Mouse (Mus musculus) megakaryocyte, embryonic 14.5 days (primary cell): Measurements from ENCODE around the gene 2510039O18Rik. TPM values are rescaled to one million over a fixed set of nuclear protein-coding genes. Genes with fewer than 3 reads are reported as not detected.

Source experiments
- H3K27me3 ChIP-seq: replicated peaks from 2 replicates; pipeline ENCODE3; 2012; ENCODE audit warnings: inconsistent platforms
- H3K36me3 ChIP-seq: replicated peaks from 2 replicates; pipeline ENCODE3; 2012; ENCODE audit warnings: low read length, inconsistent platforms, mixed read lengths
- H3K4me1 ChIP-seq: 2 replicates; pipeline ENCODE4 v1.6.1; 2012; ENCODE audit warnings: inconsistent platforms
- H3K4me3 ChIP-seq: replicated peaks from 2 replicates; pipeline ENCODE3; 2012; ENCODE audit warnings: moderate library complexity, mild to moderate bottlenecking, inconsistent platforms
- H3K9me3 ChIP-seq: 2 replicates; pipeline ENCODE4 v1.6.1; 2012; ENCODE audit warnings: inconsistent platforms
- FLI1 ChIP-seq: IDR thresholded peaks from 2 replicates; pipeline ENCODE4 v1.6.1; 2012; ENCODE audit warnings: low read length, inconsistent platforms, mixed read lengths
- GATA1 ChIP-seq: IDR thresholded peaks from 3 replicates; pipeline ENCODE4 v1.6.1; 2012; ENCODE audit warnings: mixed read lengths, low read length, inconsistent platforms, borderline replicate concordance
- polyA plus RNA-seq: library from polyadenylated mRNA; stranded (reverse); fragments of >175 nt; gene quantifications from 2 replicates; pipeline ENCODE4 v1.2.3, GENCODE M21; 2012; ENCODE audit warnings: low replicate concordance; ENCODE audit not compliant: insufficient read depth

2510039O18Rik gene
- polyA plus RNA-seq, 1 experiment: 87.3 TPM

DNA sequence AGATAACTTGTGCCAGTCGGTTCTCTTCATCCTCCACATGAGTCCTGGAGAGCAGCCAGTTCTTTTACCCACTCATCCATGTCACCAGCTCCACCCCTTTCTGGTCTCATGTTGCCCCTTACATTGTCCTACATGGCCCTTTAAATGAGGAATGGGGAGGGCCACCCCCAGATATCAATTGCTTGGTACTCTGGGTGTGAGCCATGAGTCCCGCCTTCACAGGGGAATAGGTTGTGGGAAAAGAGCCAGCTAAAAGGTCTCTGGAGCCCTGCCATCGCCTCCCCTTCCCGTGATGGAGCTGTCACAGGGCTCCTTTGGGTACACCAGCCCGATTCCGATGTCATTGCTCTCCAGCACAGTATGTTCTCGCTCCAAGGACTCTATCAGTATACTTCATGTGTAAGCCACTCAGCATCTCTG, 38.8 kb downstream of the 2510039O18Rik start:
- peaks cover 16% of the 10 kb centered on the region for H3K9me3 ChIP-seq
- no peaks in the 10 kb centered on the region for H3K36me3 ChIP-seq
- H3K4me3 ChIP-seq: no peak overlapping the region
- TF ChIP-seq GATA1 (no peak), FLI1 (no peak)
- H3K27me3 ChIP-seq: peaks cover 17% of the 10 kb centered on the region
- H3K4me1 ChIP-seq: no peaks in the 10 kb centered on the region

DNA sequence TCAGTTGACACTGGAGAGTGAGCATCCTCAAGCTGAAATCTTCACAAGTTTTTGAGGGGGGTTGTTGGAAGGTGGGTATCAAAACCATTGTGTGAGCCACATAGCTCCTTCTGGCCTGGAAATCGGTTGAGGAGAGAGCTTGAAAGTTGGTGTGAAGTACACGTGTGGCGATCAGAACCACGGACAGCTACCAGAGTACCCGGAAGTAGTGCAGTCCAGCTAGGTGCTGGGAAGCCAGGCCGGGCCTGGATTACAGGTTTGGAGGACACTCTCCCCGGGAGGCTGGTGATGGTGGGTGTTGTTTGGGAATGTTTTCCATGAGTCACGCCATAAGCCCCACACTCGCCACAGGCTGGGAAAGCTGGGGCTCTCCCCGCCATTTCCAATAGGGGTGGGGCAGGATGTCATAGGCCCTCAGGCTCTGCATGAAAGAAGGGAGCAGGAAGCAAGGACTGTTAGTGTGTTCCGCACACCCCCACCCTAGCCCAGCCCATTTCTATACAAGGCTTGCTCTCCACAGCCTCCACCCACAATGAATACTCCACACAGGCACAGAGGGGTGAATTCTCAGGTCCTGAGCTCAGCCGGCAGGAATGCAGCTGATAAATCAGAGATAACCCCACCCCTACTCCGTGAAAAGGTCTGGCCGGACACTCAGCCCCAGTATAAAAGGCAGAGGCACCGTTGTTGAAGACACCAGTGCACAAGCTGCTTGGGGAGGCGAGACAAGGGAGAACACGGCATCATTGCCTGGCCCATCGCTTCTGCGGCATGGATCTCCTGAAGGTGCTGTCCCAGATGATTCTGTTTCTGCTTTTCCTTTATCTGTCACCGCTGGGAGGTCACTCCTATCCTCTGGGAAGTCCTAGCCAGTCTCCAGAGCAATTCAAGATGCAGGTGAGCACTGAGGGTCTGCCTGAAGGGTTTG, 44.8 kb downstream of the 2510039O18Rik start, which contains the start of gene Nppb:
Gene Nppb, plus strand, starts transcription at position 584 of the 928 bp plus-strand sequence.
- peaks cover 39% of the 10 kb centered on the region for H3K27me3 ChIP-seq
- H3K4me3 ChIP-seq: no peak within 1 kb of the TSS
- H3K4me1 ChIP-seq: peaks cover 6% of the 10 kb centered on the region; the same call in 1 of the 2 replicates
- no peak for TF ChIP-seq GATA1
- no peak for TF ChIP-seq FLI1
- H3K36me3 ChIP-seq: no peaks in the 10 kb centered on the region
- no peaks in the 10 kb centered on the region for H3K9me3 ChIP-seq

DNA sequence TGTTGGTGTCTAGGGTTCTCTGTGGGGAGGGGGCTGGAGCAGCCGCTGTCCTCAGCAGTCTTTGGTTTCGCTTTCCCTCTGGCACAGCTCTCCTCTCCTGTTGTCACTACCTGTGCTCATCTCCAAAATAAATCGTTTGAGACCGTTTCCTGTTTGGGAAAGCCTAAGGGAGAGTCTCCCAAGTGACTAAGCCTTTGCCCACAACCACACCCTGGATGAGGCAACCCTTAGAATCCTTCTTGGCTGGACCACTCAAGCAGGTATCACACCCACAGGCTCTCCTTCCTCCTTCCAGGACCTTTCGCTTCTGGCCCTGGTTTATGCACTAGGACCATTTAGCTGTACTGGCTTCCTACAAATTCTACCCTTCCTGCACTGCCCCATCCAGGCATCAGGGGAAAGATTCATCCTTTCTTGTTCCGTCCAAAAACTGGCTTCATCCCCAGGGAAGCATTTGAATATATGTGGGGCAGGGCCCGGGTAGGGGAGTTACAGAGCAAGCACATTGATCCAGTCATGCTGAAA, 52.9 kb downstream of the 2510039O18Rik start:
- Histone ChIP-seq H3K4me1 (peaks cover 7% of the 10 kb centered on the region), H3K4me3 (no peak overlapping the region), H3K9me3 (no peaks in the 10 kb centered on the region), H3K36me3 (no peaks in the 10 kb centered on the region), H3K27me3 (peaks cover 26% of the 10 kb centered on the region)
- TF ChIP-seq FLI1 (no peak), GATA1 (no peak)

DNA sequence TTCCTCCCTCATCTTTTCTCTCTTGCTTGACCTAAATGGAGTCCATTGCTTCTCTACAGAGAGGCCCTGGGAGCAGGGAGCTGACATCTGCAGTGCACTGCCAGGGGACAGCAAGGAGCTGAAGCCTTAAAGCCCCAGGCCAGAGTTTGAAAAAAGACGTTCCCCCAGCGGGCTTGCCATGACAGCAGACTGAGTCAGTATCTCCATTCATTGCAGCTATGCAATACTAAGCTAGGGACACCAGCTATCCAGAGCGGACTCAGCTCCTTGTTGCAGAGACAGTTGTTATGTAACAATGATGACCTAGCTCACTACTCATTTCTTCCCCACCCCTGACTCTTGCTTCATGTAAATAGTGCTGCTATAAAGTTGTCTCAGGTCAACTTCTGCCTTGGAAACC, 54.6 kb downstream of the 2510039O18Rik start:
- Histone ChIP-seq H3K36me3 (no peaks in the 10 kb centered on the region), H3K4me1 (peaks cover 7% of the 10 kb centered on the region), H3K27me3 (peaks cover 23% of the 10 kb centered on the region), H3K4me3 (no peak overlapping the region), H3K9me3 (no peaks in the 10 kb centered on the region)
- TF ChIP-seq FLI1 (no peak), GATA1 (no peak)

Other genes with a start within 250 kb of the 2510039O18Rik start
- gene Zfp534, start 238.3 kb upstream of the 2510039O18Rik start, polyA plus RNA-seq: not detected in 2 replicates
- 0.07 TPM in 1 of 2 replicates, not detected in the other for gene Zfp984, start 131.1 kb upstream of the 2510039O18Rik start, polyA plus RNA-seq
- not detected in 2 replicates for gene Zfp933, start 92.5 kb upstream of the 2510039O18Rik start, polyA plus RNA-seq
- 44.2 and 60.2 TPM in 2 replicates for gene Miip, start 72.1 kb upstream of the 2510039O18Rik start, polyA plus RNA-seq
- gene Fv1, start 71.9 kb upstream of the 2510039O18Rik start, polyA plus RNA-seq: not detected in 2 replicates
- 19.0 and 25.4 TPM in 2 replicates for gene Mfn2, start 36.2 kb upstream of the 2510039O18Rik start, polyA plus RNA-seq
- 11.8 and 14.9 TPM in 2 replicates for gene Plod1, start 4.1 kb upstream of the 2510039O18Rik start, polyA plus RNA-seq
- gene Nppb, start 44.9 kb downstream of the 2510039O18Rik start, polyA plus RNA-seq: not detected in 2 replicates
- gene Nppa, start 59.8 kb downstream of the 2510039O18Rik start, polyA plus RNA-seq: not detected in 2 replicates
- gene Clcn6, start 97.9 kb downstream of the 2510039O18Rik start, polyA plus RNA-seq: 2.4 and 3.5 TPM in 2 replicates
- 3.5 and 7.0 TPM in 2 replicates for gene Mthfr, start 98.2 kb downstream of the 2510039O18Rik start, polyA plus RNA-seq
- gene Agtrap, start 147.1 kb downstream of the 2510039O18Rik start, polyA plus RNA-seq: 16.5 and 50.7 TPM in 2 replicates
- gene Mad2l2, start 189.5 kb downstream of the 2510039O18Rik start, polyA plus RNA-seq: 26.0 and 35.6 TPM in 2 replicates
- 4.1 and 4.9 TPM in 2 replicates for gene Draxin, start 189.8 kb downstream of the 2510039O18Rik start, polyA plus RNA-seq
- gene Fbxo6, start 211.2 kb downstream of the 2510039O18Rik start, polyA plus RNA-seq: 110 and 123 TPM in 2 replicates
- gene Fbxo44, start 219.6 kb downstream of the 2510039O18Rik start, polyA plus RNA-seq: 3.8 and 7.4 TPM in 2 replicates
- 60.5 and 134 TPM in 2 replicates for gene Fbxo2, start 219.7 kb downstream of the 2510039O18Rik start, polyA plus RNA-seq